Mouse (Mus musculus) erythroblast, embryonic 14.5 days (primary cell): ENCODE data around the gene Zfp853.

Experiments used
- GATA1 ChIP-seq: IDR thresholded peaks from 2 replicates; pipeline ENCODE4 v1.6.1; 2012; ENCODE audit warnings: low read length, inconsistent platforms, mixed read lengths
- TAL1 ChIP-seq: IDR thresholded peaks from 3 replicates; pipeline ENCODE4 v1.6.1; 2012; ENCODE audit warnings: low read length, inconsistent platforms, mixed read lengths

- no peak for TF ChIP-seq GATA1
- TF ChIP-seq TAL1: no peak
These were observed 41.7 kb upstream of the Zfp853 start for GRCm38 (mm10) chr5:143335089-143335460.
